Mouse (Mus musculus): Measurements from ENCODE around the gene Lbhd1. TPM values are rescaled to one million over a fixed set of nuclear protein-coding genes. Genes with fewer than 3 reads are reported as not detected.
A peak's percentile ranks its signal among the peaks of the same experiment; 100 is the strongest.

Lbhd1 gene
- polyA plus RNA-seq, 1 experiment from 2014 or later: 2.5 TPM

DNA sequence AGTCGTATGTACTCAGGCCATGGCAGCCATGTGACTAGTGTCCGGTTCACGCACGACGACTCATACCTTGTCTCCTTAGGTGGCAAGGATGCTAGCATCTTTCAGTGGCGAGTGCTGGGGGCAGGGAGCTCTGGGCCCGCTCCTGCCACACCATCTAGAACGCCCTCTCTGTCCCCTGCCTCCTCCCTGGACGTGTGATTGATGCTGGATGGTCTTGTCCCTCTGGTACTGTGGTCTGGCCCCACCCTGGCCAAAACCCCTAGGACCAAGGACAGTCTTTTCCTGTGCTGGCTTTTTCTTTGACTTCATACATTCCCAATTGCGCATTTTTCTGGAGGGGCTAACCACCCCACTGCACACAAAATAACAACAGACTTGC is 57.6 kb downstream of the Lbhd1 start:
- Histone ChIP-seq H3K27ac (peak overlapping the region; percentile 57), H3K36me3 (ENCODE audit: inconsistent target) (peaks cover 25% of the 10 kb centered on the region; the same call in 1 of the 2 replicates), H3K79me2 (ENCODE audit: inconsistent target) (peaks cover 40% of the 10 kb centered on the region), H3K4me3 (ENCODE audit: inconsistent target) (peak overlapping the region; percentile 62; the same call in 1 of the 2 replicates)
- 75% methylated on average over 10 of the region's 10 CpGs for WGBS (ENCODE audit: missing documents)

GRCm38 (mm10) chr19:8941515-8942217 is 58.1 kb downstream of the Lbhd1 start, which contains the start of gene Mta2:
TSS of gene Mta2 (plus strand) at chr19:8941875.
- peak within 1 kb of the TSS; percentile 57 for H3K27ac ChIP-seq
- H3K4me3 ChIP-seq (ENCODE audit: inconsistent target): peak within 1 kb of the TSS; percentile 62
- H3K79me2 ChIP-seq (ENCODE audit: inconsistent target): peaks cover 46% of the 10 kb centered on the region
- WGBS (ENCODE audit: missing documents): 3% methylated on average over 51 of the region's 64 CpGs
- peaks cover 24% of the 10 kb centered on the region; the same call in 1 of the 2 replicates for H3K36me3 ChIP-seq (ENCODE audit: inconsistent target)

Other genes with a start within 250 kb of the Lbhd1 start
- not detected in 3 replicates for gene Chrm1, start 219.9 kb upstream of the Lbhd1 start, polyA plus RNA-seq (2018)
- 384 to 539 TPM (median 494 TPM) in 3 replicates for gene Slc3a2, start 160.4 kb upstream of the Lbhd1 start, polyA plus RNA-seq (2018)
- 16.3 to 42.4 TPM (median 18.1 TPM) in 3 replicates for gene Wdr74, start 147.9 kb upstream of the Lbhd1 start, polyA plus RNA-seq (2018)
- not detected in 3 replicates for gene 1700092M07Rik, start 143.0 kb upstream of the Lbhd1 start, polyA plus RNA-seq (2018)
- gene Stx5a, start 142.3 kb upstream of the Lbhd1 start, polyA plus RNA-seq (2018): 32.3 to 65.9 TPM (median 61.9 TPM) in 3 replicates
- gene Nxf1, start 126.7 kb upstream of the Lbhd1 start, polyA plus RNA-seq (2018): 68.7 to 115 TPM (median 96.9 TPM) in 3 replicates
- 14.9 to 33.7 TPM (median 26.6 TPM) in 3 replicates for gene Tmem223, start 112.7 kb upstream of the Lbhd1 start, polyA plus RNA-seq (2018)
- gene Tmem179b, start 109.3 kb upstream of the Lbhd1 start, polyA plus RNA-seq (2018): 70.7 to 93.4 TPM (median 87.5 TPM) in 3 replicates
- 11.3 to 16.9 TPM (median 15.6 TPM) in 3 replicates for gene Taf6l, start 97.3 kb upstream of the Lbhd1 start, polyA plus RNA-seq (2018)
- gene Polr2g, start 85.2 kb upstream of the Lbhd1 start, polyA plus RNA-seq (2018): 87.6 to 127 TPM (median 98.0 TPM) in 3 replicates
- 1.5 to 2.4 TPM (median 2.0 TPM) in 3 replicates for gene Zbtb3, start 81.2 kb upstream of the Lbhd1 start, polyA plus RNA-seq (2018)
- gene Ttc9c, start 64.4 kb upstream of the Lbhd1 start, polyA plus RNA-seq (2018): 25.0 to 30.5 TPM (median 30.3 TPM) in 3 replicates
- gene Hnrnpul2, start 63.7 kb upstream of the Lbhd1 start, polyA plus RNA-seq (2018): 74.0 to 130 TPM (median 81.5 TPM) in 3 replicates
- 44.3 TPM in 1 of 3 replicates, not detected in the others for gene AC129217.1, start 54.0 kb upstream of the Lbhd1 start, polyA plus RNA-seq (2018)
- gene Bscl2, start 46.3 kb upstream of the Lbhd1 start, polyA plus RNA-seq (2018): 72.1 to 121 TPM (median 102 TPM) in 3 replicates
- not detected in 3 replicates for gene Gng3, start 44.5 kb upstream of the Lbhd1 start, polyA plus RNA-seq (2018)
- gene Lrrn4cl, start 33.0 kb upstream of the Lbhd1 start, polyA plus RNA-seq (2018): 0.09 to 0.10 TPM in 2 of 3 replicates, not detected in the other
- gene Ubxn1, start 12.2 kb upstream of the Lbhd1 start, polyA plus RNA-seq (2018): 160 to 383 TPM (median 167 TPM) in 3 replicates
- 33.7 to 44.5 TPM (median 41.3 TPM) in 3 replicates for gene Uqcc3, start 2.8 kb upstream of the Lbhd1 start, polyA plus RNA-seq (2018)
- not detected in 3 replicates for gene Gm49403, start 198 bp downstream of the Lbhd1 start, polyA plus RNA-seq (2018)
- gene 1810009A15Rik, start 5.1 kb downstream of the Lbhd1 start, polyA plus RNA-seq (2018): 48.2 to 79.8 TPM (median 50.8 TPM) in 3 replicates
- not detected in 3 replicates for gene Gm49416, start 5.2 kb downstream of the Lbhd1 start, polyA plus RNA-seq (2018)
- 4.4 to 13.0 TPM (median 11.6 TPM) in 3 replicates for gene Ints5, start 9.3 kb downstream of the Lbhd1 start, polyA plus RNA-seq (2018)
- gene Ganab, start 14.3 kb downstream of the Lbhd1 start, polyA plus RNA-seq (2018): 70.1 to 93.3 TPM (median 80.1 TPM) in 3 replicates
- gene B3gat3, start 36.6 kb downstream of the Lbhd1 start, polyA plus RNA-seq (2018): 38.7 to 45.8 TPM (median 41.0 TPM) in 3 replicates
- gene Rom1, start 45.6 kb downstream of the Lbhd1 start, polyA plus RNA-seq (2018): 1.3 to 2.3 TPM (median 1.9 TPM) in 3 replicates
- 17.0 to 32.0 TPM (median 23.3 TPM) in 3 replicates for gene Eml3, start 45.8 kb downstream of the Lbhd1 start, polyA plus RNA-seq (2018)
- gene Mta2, start 58.1 kb downstream of the Lbhd1 start, polyA plus RNA-seq (2018): 63.1 to 68.2 TPM (median 63.7 TPM) in 3 replicates
- 11.5 to 14.4 TPM (median 13.4 TPM) in 3 replicates for gene Tut1, start 70.1 kb downstream of the Lbhd1 start, polyA plus RNA-seq (2018)
- gene Eef1g, start 83.3 kb downstream of the Lbhd1 start, polyA plus RNA-seq (2018): 224 to 506 TPM (median 366 TPM) in 3 replicates
- 97.5 to 169 TPM (median 125 TPM) in 3 replicates for gene Ahnak, start 105.6 kb downstream of the Lbhd1 start, polyA plus RNA-seq (2018)
- gene Scgb1a1, start 204.2 kb downstream of the Lbhd1 start, polyA plus RNA-seq (2018): not detected in 3 replicates